Mouse (Mus musculus) mouse trophoblast stem cell (cell line): ENCODE measurements around the gene Slu7.

ENCODE experiments used
- in situ Hi-C, 2 experiments: fragments of 300-500 bp; cut with MseI, MboI; formaldehyde crosslinking; loops; 2 replicates in 1 of 2; 3 replicates in 1 of 2; pipeline ENCODE4 v1.15.1; 2025

The Slu7 gene

GRCm38 (mm10) chr11:43433254-43434023, at the start of gene Slu7:
Gene Slu7, plus strand, starts transcription at chr11:43433744.
- in situ Hi-C loops = no loop called here

DNA sequence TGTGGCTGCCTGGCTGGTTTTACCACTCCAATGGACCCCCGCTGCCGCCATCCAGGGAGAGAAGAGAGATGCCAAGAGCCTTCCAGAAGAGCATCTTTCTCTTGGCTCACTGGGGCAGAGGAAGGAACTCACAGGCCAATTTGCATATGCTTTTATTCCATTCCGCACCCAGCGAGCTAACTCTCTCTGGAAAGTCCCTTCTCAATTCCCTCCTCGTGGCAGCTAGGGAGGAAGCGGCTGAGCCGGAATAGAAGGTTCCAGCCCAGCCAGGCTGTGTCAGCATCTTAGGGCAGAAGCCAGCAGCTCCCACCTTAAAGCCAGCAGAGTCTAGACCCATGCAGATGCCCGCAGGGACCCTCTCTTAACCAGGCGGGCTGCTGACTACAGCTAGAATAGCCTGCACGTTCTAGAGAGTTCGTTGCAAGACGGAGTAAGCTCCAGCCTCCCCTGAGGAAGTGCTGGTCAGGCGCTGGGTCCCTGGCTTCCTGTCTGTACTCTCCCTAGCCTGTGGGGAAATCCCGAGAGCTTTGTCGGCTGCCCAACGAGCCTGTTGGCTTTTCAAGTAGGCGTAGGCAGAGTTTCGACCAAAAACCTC, 48.4 kb upstream of the Slu7 start:
- in situ Hi-C loops = no loop called here

- in situ Hi-C loops = no loop called here
Measured at GRCm38 (mm10) chr11:43385716-43386115, 47.8 kb upstream of the Slu7 start.

DNA sequence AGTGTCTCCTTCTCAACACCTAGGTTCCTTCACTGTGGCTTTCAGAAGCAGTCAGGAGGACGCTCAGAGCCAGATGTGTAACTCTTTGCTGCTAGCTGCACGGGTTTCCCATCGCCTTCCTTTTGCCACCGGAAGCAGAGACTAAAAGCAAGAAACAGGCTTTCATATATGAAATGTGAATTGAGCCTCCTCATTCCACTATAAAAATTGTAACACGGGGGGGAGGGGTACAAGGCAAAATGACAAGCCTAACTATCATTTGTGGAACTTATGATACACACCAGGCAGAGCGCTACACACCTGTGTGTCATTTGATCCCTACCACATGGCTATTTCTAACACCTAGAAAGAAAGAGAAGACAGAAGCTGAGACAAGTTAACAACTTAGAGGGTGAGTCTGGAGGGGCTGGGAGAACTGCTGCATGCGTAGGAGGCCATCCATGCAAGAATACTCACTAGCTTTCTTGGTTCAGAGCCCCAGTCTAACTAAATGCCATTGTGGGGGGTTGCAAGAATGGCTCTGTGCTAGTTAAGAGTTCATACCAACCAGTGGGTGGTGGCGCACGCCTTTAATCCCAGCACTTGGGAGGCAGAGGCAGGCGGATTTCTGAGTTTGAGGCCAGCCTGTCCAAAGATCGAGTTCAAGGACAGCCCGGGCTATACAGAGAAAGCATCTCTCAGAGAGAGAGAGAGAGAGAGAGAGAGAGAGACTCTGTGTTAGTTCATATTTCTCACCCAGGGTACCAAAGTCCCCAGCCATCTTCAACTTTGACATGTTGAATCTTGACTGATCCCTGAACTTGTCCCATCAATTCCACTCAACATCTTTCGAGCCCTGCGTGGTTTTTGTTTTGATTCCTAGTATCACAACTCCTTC, 46.3 kb upstream of the Slu7 start:
- in situ Hi-C loops = no loop called here

- in situ Hi-C loops = no loop called here
Measured at GRCm38 (mm10) chr11:43388122-43389097, 45.1 kb upstream of the Slu7 start.

DNA sequence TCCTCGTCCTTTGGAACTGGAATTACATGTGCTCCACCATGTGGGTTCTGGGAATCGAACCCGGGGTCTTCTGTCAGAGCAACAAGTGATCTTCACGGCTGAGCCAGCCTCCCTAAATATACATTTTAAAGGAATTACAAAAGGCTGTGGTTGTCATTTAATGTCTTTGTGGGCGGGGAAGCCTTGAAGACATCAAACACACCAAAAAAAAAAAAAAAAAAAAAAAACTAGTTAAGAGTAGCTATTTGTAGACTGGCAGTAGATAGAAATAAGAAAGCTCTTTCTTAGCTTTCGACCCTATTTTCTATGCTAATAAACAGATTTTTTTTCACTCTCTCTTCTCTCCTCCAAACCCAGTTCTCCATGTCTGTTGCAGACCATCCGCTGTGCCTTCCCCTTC, 44.4 kb upstream of the Slu7 start:
- in situ Hi-C loops = no loop called here

DNA sequence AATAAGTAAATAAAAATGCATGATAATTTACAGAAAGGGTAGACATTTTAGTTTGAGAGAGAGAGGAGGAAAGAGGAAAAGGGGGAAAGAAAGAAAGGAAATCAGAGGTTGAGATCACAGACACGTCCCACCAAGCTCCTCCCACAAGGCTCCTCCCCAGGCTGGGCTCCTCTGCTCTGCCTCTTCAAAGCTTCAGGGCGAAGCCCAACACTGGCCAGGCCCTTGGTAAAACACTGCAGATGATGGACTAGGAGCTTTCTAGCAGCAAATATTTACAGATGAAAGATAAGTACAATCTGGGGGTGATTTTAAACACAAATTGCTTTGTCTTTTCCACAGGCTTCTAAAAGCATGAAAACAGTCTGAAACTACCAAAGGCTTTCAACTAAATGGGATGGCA, 40.8 kb upstream of the Slu7 start:
- in situ Hi-C loops = no loop called here

- in situ Hi-C loops = no loop called here
Measured at GRCm38 (mm10) chr11:43393325-43393724, 40.2 kb upstream of the Slu7 start.

DNA sequence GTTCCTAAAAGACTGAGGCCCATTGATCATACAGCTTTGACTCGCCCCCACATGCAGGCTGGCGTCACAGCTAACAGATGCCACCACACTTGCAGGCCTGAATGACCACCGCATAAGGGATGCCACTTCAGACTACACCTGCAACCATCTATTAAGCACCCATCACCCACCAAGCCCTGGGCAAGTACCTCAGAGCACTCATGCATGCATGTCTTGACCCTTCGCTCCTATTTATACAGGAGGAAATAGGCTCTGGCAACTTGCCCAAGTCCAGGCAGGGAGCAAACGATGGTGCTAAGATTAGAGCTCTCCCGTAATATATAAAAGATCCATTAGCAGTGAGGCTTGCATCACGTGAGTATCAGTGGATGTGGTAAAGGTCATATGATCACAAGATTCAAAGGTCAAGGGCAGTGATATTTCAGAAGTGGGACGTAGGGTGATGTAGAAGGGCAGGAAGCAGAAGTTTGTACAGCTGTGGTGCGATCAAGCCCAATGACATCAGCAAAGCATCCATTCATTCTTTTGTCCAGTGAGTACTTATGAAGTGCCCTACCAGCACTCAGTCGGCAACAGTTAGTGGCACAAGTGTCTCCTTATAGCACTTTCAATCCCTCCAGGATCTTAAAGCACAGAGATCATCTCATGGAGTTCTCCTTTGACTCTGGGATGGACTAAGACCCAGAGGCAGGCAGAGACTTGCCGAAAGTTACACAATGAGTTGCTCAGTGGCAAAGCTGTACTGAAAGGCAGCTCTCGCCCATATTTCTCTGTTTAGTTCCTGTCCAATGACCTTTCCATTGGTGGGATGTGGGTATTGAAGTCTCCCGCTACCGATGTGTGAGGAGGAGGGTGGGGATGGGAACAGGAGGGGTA, 38.2 kb upstream of the Slu7 start:
- in situ Hi-C loops = no loop called here

DNA sequence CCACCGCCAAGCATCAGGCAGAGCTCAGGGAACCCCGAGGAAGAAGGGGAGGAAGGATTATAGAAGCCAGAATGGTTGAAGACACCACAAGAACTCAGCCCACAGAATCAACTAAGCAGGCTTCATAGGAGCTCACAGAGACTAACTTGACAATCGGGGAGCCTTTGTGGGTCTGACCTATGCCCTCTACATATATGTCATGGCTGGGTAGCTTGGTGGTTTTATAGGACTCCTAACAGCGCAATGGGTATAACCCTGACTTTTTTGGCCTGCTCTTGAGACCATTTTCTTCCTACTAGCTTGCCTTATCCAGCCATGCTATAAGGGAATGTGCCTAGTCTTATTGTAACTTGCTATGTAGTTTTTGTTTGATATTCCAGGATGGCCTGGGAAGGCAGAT, 37.3 kb upstream of the Slu7 start:
- in situ Hi-C loops = no loop called here

- in situ Hi-C loops = no loop called here
Measured at GRCm38 (mm10) chr11:43396672-43397071, 36.9 kb upstream of the Slu7 start.

- in situ Hi-C loops = no loop called here
Measured at GRCm38 (mm10) chr11:43399297-43399696, 34.2 kb upstream of the Slu7 start.

DNA sequence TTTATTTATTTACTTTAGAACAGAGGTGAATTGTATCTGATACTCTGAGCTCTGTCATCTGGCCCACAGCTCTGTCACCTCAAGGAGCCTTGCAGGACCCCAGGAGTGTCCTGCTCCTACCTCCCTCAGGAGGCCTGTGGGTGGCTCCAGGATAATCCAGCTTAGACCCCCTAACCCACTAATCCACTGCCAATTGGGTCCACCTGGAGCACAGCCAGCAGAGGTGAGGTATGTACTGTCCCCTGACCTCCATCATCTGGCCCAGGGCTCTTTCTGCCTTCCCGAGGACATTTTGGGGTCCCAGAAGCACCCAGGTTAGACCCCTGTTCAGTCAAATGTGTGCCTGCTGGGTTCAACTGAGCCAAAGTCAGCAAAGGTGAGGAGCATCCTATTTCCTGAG, 33.4 kb upstream of the Slu7 start:
- in situ Hi-C loops = no loop called here

DNA sequence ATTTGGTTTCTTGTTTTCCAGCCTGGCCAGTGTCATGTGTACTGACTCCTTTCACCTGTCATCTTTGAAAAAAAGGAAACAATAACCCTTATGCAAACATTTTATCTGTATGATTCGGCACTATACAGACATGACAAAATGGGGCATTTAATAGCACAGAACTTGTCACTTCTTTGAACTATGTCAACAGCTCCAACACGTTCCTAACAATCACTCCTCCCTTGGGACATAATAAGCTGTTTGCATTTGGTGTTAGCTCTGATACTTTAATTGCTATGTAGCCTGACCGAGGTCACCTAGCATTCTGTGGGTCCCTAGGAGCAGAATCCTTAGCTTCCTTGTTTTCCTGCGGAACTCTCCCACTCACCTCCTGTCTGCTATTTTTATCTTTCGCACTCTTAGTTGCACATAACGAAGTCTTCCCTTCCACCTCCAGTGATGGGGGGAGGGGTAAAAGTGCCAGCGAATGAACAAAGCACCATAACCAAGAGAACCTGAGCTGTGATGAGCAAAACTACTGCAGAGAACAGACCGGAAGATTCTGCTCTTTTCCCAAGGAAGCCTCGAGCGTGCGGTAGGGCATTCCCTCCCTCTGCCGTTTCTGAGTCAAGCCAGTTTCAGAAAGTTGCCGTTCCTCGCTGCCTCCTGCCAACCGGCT, 29.3 kb upstream of the Slu7 start:
- in situ Hi-C loops = no loop called here

- in situ Hi-C loops = no loop called here
Measured at GRCm38 (mm10) chr11:43408888-43409287, 24.7 kb upstream of the Slu7 start.

- in situ Hi-C loops = no loop called here
Measured at GRCm38 (mm10) chr11:43410291-43410690, 23.3 kb upstream of the Slu7 start.

DNA sequence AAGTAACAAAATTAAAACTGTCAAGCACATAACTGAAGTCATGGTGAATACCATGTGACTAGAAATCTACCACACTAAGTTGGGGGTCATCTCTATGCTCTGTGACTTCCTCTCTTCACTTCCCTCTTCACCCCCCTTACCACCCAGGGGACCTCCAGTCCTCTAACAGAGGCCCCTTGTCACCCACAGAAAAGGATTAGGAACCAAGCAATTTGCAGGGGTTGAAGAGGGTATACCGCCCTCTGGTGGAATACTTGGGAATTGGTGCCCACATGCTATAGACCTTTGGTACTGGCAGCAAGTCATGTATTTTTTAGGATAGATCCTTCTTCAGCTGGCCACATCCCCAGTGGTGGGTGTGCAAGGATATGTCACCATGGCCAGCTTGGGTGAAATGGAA, 22.1 kb upstream of the Slu7 start:
- in situ Hi-C loops = no loop called here

GRCm38 (mm10) chr11:43412771-43413451, 20.6 kb upstream of the Slu7 start:
- in situ Hi-C loops = no loop called here

- in situ Hi-C loops = no loop called here
Measured at GRCm38 (mm10) chr11:43417201-43417600, 16.3 kb upstream of the Slu7 start.
